Mouse (Mus musculus): ENCODE measurements around the gene Arhgap8. TPM values are rescaled to one million over a fixed set of nuclear protein-coding genes. Genes with fewer than 3 reads are reported as not detected.

Gene Arhgap8
- total RNA-seq, 2 experiments from 2014 or later, result 0.30 to 0.60 TPM

DNA sequence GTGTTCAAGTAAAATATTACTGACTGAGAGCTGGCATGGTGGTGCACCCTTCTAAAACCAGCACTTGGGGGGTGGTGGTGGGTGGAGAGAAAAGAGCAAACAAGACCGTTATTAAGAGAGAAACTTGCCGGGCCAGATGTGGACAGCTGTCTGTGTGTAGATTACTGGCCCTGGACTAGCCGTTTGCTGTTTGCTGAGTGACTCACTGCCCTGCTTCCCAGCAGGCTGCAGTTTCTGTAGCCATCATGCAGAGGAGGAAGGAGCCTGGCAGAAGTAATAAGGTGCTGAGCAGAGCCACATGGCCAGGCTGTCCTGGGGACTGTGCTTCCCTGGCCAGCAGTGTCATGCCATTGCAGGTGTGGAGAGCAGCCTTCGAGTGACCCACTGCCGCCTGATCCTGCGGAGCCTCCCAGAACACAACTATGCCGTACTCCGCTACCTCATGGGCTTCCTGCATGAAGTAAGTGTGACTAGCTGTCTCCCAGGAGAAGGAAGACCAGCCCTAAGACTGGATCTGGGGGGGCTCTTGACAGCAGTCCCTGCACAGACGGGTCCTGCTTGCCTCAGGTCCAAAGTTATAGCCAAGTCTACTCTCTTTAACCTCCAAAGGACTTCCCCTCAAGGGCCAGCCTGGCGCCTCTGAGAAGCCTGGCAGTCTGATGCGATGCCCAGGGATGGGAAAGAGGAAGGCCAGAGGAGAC, 49.9 kb downstream of the Arhgap8 start:
- no peak for DNase-seq (ENCODE audit: extremely low spot score in 1 of 2, low spot score in 2 of 2)
- intact Hi-C loops (cut with DNase I), result no loop called here

GRCm38 (mm10) chr15:84772191-84773111, 52.6 kb downstream of the Arhgap8 start:
- peak in 1 of 2 experiments; percentile 31 for DNase-seq (ENCODE audit: extremely low spot score in 1 of 2, low spot score in 2 of 2)
- intact Hi-C loops (cut with DNase I), result no loop called here

- intact Hi-C loops (cut with DNase I), result no loop called here
- DNase-seq (ENCODE audit: extremely low spot score in 1 of 2, low spot score in 2 of 2), result peak; percentile 28 to 51
These were observed 55.7 kb downstream of the Arhgap8 start for GRCm38 (mm10) chr15:84775421-84776174.

DNA sequence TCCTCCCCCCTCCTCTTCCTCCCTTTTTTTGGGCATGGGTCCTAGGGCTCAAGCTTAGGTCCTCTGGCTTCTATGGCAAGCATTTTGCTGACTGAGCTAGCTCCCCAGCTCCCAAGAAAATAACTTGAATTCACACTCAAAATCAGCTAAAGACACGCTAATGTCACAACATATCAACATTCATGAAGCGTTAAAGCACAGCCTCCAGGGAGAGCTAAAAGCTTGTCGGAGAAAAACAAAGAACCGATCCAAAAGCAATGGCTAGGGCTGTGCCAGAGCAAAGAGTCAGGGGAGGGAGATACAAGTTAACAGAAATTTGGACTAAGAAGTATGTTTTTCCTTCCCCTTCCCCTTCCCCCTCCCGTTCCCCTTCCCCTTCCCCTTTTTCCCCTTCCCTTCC, 58.7 kb downstream of the Arhgap8 start:
- DNase-seq (ENCODE audit: extremely low spot score in 1 of 2, low spot score in 2 of 2), result no peak
- intact Hi-C loops (cut with DNase I), result no loop called here

GRCm38 (mm10) chr15:84784812-84785211, 65.0 kb downstream of the Arhgap8 start:
- no peak for DNase-seq (ENCODE audit: extremely low spot score in 1 of 2, low spot score in 2 of 2)
- intact Hi-C loops (cut with DNase I), result no loop called here

- no peak for DNase-seq (ENCODE audit: extremely low spot score in 1 of 2, low spot score in 2 of 2)
- intact Hi-C loops (cut with DNase I), result no loop called here
These were observed 67.3 kb downstream of the Arhgap8 start for GRCm38 (mm10) chr15:84787161-84787560.

- intact Hi-C loops (cut with DNase I), result no loop called here
- no peak for DNase-seq (ENCODE audit: extremely low spot score in 1 of 2, low spot score in 2 of 2)
These were observed 73.8 kb downstream of the Arhgap8 start for GRCm38 (mm10) chr15:84793649-84794048.

DNA sequence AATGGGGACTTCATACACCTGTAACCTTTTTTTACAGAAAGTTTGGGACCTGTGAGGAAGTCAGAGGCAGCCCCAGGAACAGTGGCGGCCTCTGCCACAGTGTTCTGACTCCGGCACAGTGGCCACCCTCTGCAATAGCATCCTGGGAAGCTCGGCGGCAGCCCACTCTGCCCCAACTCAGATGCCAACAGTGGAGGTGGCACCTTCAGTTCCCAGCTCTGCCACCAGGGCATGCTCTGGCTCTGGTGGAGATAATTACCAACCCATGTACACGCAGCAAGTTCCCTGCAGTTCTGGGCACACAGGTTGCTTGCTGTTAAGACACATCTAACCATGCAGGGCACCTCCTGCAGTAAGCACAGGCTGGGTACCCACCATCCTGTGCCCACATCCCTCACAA, 80.3 kb downstream of the Arhgap8 start:
- intact Hi-C loops (cut with DNase I), result loop anchor here (2.0 kb wide), 1 partner anchor 91 kb away; no protein-coding TSS in a partner anchor
- peak in 1 of 2 experiments; percentile 63 for DNase-seq (ENCODE audit: extremely low spot score in 1 of 2, low spot score in 2 of 2)

DNA sequence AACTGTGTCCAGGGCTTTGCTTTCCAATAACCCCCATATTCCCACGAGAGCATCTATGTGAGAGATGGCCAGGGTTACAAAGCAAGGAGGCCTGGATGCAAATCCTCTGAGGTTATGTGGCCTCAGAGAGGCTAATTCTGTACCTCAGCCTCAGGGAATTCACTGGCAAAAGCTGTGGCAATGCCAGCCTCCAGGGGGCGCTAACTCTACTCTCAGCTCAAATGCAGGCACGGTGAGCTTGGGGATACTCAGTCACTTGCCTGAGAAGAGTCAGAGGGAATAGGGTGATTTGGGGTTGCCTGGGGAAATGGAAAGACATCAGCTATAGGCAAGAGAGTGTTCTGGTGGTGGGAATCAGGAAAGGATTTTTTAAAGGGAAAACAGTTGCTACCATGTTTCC, 83.8 kb downstream of the Arhgap8 start:
- intact Hi-C loops (cut with DNase I), result no loop called here
- DNase-seq (ENCODE audit: extremely low spot score in 1 of 2, low spot score in 2 of 2), result peak in 1 of 2 experiments; percentile 66

- no peak for DNase-seq (ENCODE audit: extremely low spot score in 1 of 2, low spot score in 2 of 2)
- intact Hi-C loops (cut with DNase I), result no loop called here
These were observed 89.6 kb downstream of the Arhgap8 start for GRCm38 (mm10) chr15:84809275-84809952.

- DNase-seq (ENCODE audit: extremely low spot score in 1 of 2, low spot score in 2 of 2), result no peak
These were observed 91.3 kb downstream of the Arhgap8 start for GRCm38 (mm10) chr15:84811126-84811525.

DNA sequence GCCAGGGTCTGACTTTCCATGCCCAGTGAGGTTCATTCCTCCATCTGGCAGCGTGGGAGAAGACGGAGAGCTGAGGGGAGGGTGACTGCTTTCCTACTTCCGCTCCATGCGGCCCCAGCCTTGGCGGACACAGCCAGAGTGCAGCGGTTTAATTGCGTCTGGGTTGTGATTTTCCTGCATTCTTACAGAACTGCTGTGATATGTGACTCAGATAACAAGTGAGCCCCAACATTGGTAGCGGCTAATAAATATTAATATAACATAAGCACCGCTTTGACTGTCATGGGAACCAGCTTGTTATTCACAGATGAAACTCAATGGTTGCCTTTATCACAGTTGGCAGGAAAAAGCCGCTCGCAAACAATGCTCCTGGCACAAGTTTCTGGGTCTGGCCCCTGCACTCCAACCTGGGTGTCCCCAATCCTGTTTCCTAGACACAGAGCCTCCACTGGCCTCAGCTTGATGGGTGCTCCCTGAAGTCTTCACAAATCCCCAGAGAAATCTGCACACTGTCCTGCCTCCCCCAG, 93.0 kb downstream of the Arhgap8 start:
- intact Hi-C loops (cut with DNase I), result no loop called here
- DNase-seq (ENCODE audit: extremely low spot score in 1 of 2, low spot score in 2 of 2), result peak in 1 of 2 experiments; percentile 48

More at GRCm38 (mm10) chr15:84811126-84811525, 91.3 kb downstream of the Arhgap8 start:
- intact Hi-C loops (cut with DNase I), result no loop called here

DNA sequence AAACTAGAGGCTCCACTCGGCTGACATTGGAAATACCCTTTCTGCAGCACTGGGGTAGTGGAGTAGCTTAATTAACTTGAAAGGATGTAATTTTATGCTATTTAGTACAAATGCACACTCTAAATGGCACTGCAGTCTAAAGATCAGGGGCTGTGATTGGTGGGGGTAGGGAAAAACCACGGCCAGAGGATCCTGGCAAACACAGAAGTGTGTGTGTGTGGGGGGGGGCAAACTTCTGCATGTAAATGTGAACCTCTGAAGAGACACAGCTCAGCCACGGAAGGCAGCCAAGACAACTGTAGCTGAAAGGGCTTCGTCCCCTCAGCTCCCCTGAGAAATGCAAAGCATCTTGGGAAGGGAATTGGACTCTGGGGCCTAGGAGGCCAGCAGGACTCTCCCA, 95.3 kb downstream of the Arhgap8 start:
- DNase-seq (ENCODE audit: extremely low spot score in 1 of 2, low spot score in 2 of 2), result no peak
- intact Hi-C loops (cut with DNase I), result no loop called here

GRCm38 (mm10) chr15:84817589-84817988, 97.7 kb downstream of the Arhgap8 start:
- DNase-seq (ENCODE audit: extremely low spot score in 1 of 2, low spot score in 2 of 2), result no peak
- intact Hi-C loops (cut with DNase I), result no loop called here

DNA sequence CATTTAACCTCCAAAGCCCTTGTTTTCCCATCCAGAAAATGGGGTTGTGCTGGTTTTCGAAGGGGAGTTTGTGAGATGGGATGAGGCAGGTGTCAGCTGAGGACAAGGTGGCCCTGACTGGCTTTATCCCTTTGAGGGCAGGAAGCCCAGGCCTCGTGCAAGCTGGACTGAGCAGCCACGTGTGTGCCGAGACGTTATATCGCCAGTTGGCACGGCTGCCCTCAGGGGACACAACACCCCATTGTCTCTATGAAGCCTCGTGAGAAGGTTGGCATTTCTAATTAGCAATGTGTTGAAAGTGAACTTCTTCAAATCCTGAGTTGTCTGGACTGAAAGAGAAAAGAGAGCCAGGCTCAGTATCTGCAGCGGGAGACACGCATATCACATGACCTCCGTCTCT, 98.4 kb downstream of the Arhgap8 start:
- intact Hi-C loops (cut with DNase I), result no loop called here
- DNase-seq (ENCODE audit: extremely low spot score in 1 of 2, low spot score in 2 of 2), result no peak

- intact Hi-C loops (cut with DNase I), result no loop called here
- no peak for DNase-seq (ENCODE audit: extremely low spot score in 1 of 2, low spot score in 2 of 2)
These were observed 101.0 kb downstream of the Arhgap8 start for GRCm38 (mm10) chr15:84820811-84821210.
